Mouse (Mus musculus) embryonic facial prominence, embryonic 13.5 days (tissue): ENCODE measurements around the gene Glrb. TPM values are rescaled to one million over a fixed set of nuclear protein-coding genes. Genes with fewer than 3 reads are reported as not detected.

Source experiments
- ATAC-seq: fragments of 200-750 bp; cut with Nextera tagmentation; 2 replicates; pipeline ENCODE4 v1.8.0; 2017; ENCODE audit warnings: low read depth; ENCODE audit not compliant: insufficient number of reproducible peaks, insufficient read depth, low FRiP score, low TSS enrichment
- H3K27ac ChIP-seq: fragments of 300-500 bp; sonication (generic); 2 replicates; pipeline ENCODE4 v1.5.1; 2015; ENCODE audit warnings: moderate library complexity, mild to moderate bottlenecking, inconsistent platforms
- H3K27me3 ChIP-seq: fragments of 300-500 bp; sonication (generic); 2 replicates; pipeline ENCODE4 v1.6.1; 2015; ENCODE audit warnings: mild to moderate bottlenecking, inconsistent platforms
- H3K36me3 ChIP-seq: fragments of 300-500 bp; sonication (generic); 2 replicates; pipeline ENCODE4 v1.6.1; 2015; ENCODE audit warnings: mild to moderate bottlenecking, inconsistent platforms
- H3K4me1 ChIP-seq: fragments of 300-500 bp; sonication (generic); 2 replicates; pipeline ENCODE4 v1.6.1; 2015; ENCODE audit warnings: inconsistent platforms
- H3K4me2 ChIP-seq: fragments of 300-500 bp; sonication (generic); 2 replicates; pipeline ENCODE4 v1.6.1; 2015; ENCODE audit warnings: moderate library complexity, mild to moderate bottlenecking, inconsistent platforms
- H3K4me3 ChIP-seq: fragments of 300-500 bp; sonication (generic); 2 replicates; pipeline ENCODE4 v1.5.1; 2015; ENCODE audit warnings: mild to moderate bottlenecking, inconsistent platforms
- H3K9ac ChIP-seq: fragments of 300-500 bp; sonication (generic); 2 replicates; pipeline ENCODE4 v1.6.1; 2015; ENCODE audit warnings: mild to moderate bottlenecking, inconsistent platforms
- H3K9me3 ChIP-seq: fragments of 300-500 bp; sonication (generic); 2 replicates; pipeline ENCODE4 v1.6.1; 2016; ENCODE audit warnings: inconsistent platforms
- WGBS: fragments of 180-500 bp; shearing (Covaris S2); methylation state at CpG from one replicate; pipeline ENCODE4 v1.1.7; 2015; ENCODE audit warnings: mixed read lengths; 5-methylcytosine and 5-hydroxymethylcytosine counted together
- polyA plus RNA-seq: library from polyadenylated mRNA; unstranded; fragments of >200 nt; fragmentation: Nextera tagmentation; extraction: Ambion mirVana; gene quantifications from 2 replicates; pipeline ENCODE4 v1.2.1, GENCODE M21; 2015

Gene Glrb
- polyA plus RNA-seq, result 10.6 and 10.9 TPM in 2 replicates

DNA sequence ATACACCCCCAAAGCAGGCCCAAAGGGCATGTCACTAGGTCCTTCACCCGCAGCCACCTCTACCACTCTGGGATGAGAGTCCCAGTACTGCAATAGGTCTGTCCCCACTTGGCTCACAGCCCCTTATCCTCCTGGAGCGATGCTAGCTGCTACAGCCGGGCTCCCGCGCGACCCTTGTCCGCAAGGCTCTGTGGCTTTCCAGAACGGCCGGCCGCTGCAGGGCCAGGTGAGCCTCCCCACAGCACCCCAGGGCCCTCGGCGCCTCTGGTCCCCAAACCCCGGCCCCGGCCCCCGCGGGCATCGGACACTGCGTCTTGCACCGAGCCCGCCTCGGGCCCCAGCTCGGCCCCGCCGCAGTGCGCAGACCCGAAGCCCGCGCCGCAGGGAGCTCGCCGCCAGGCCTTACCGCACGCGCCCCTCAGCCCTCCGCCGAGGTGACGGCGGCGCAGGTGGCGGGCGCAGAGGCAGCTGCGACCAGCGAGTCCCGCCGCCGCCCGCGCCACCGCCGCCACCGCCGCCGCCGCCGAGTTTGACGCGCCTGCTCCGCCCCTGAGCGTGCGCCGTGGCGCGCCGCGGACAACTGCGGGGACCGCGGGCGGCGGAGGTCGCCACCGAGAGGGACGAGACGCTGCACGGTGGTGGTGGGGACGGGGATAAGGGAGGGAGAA lies at the start of gene Glrb:
TSS of gene Glrb (minus strand) at position 550 of the 668 bp plus-strand sequence.
- peaks cover 5% of the 10 kb centered on the region; the same call in 1 of the 2 replicates for H3K4me1 ChIP-seq
- H3K4me3 ChIP-seq, result peak within 1 kb of the TSS; percentile 67
- peaks cover 5% of the 10 kb centered on the region; the same call in 1 of the 2 replicates for H3K27me3 ChIP-seq
- no peaks in the 10 kb centered on the region for H3K36me3 ChIP-seq
- no peak within 1 kb of the TSS for H3K27ac ChIP-seq
- peak; percentile 74 for ATAC-seq
- H3K9ac ChIP-seq, result peak within 1 kb of the TSS; percentile 85
- H3K9me3 ChIP-seq, result no peaks in the 10 kb centered on the region
- under 1% methylated on average over 61 of the region's 76 CpGs for WGBS
- peak within 1 kb of the TSS; percentile 95 for H3K4me2 ChIP-seq

DNA sequence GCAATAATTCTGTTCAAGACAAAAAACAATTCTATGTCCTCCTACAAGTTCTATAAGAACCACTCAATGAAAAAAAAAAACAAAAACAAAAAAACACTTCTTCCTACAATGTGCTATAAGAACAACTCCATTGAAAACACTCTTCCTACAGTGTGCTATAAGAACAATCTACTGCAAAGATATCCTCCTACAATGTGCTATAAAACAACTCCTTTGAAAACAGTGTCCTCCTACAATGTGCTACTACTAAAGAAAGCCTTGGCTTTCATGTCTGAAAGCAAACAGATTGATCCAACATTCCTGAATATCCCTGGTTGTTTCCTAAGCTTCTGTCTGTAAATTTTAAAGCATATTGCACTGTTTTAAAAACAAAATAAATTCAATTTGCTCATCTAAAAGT lies 46.5 kb upstream of the Glrb start:
- Histone ChIP-seq H3K4me3 (no peak overlapping the region), H3K27ac (no peak overlapping the region), H3K36me3 (no peaks in the 10 kb centered on the region), H3K27me3 (no peaks in the 10 kb centered on the region), H3K4me1 (no peaks in the 10 kb centered on the region), H3K9ac (no peak overlapping the region), H3K4me2 (no peak overlapping the region), H3K9me3 (no peaks in the 10 kb centered on the region)
- no peak for ATAC-seq

DNA sequence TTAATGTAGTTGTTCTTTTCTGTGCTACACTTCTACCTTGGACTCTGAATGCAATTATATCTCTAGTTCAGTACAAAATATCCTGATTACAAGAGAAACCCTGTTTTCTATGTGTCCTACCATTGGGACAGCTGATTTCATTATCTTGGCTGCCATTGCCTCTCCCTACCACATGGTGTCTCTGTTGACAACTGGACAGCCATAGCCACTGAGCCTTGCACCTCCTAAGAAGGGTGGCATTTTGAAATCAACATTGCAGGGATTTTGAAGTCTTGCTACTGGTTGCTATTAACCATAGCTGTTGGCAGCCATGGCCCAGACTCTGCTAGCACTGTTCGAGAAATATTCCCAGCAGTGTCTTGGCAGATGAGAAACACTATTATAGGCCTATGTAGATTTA lies 45.1 kb upstream of the Glrb start:
- 24% methylated on average over 1 of the region's 1 CpGs for WGBS
- H3K9me3 ChIP-seq, result no peaks in the 10 kb centered on the region
- H3K4me3 ChIP-seq, result no peak overlapping the region
- ATAC-seq, result no peak
- H3K4me1 ChIP-seq, result no peaks in the 10 kb centered on the region
- H3K9ac ChIP-seq, result no peak overlapping the region
- no peaks in the 10 kb centered on the region for H3K36me3 ChIP-seq
- H3K27ac ChIP-seq, result no peak overlapping the region
- no peaks in the 10 kb centered on the region for H3K27me3 ChIP-seq
- no peak overlapping the region for H3K4me2 ChIP-seq

DNA sequence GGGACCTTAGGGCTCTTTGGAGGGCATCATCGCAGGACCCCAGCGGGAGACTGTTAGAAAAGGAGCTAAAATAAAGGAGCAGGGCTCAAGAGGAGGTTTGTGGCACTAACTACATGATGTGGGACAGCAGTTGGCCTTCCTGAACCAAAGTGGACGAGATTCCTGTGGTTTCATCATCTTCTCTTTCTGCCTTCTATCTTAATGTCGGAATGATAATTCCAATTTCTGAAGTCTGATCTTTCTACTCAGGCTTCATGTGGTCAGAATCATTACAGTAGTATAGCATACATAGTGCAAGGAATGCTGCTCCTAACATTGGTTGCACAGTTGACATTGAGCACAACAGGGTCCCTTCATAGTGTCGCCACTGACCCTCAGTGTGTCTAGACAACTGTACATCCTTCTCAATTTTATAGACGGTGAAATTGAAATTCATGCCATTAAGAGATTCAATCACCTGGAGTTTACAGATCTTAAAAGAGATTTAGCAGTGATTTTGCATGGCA lies 372 bp upstream of the Glrb start:
- Histone ChIP-seq H3K9ac (peak overlapping the region; percentile 85), H3K27me3 (peaks cover 5% of the 10 kb centered on the region; the same call in 1 of the 2 replicates), H3K4me1 (peaks cover 5% of the 10 kb centered on the region; the same call in 1 of the 2 replicates), H3K4me3 (peak overlapping the region; percentile 67), H3K36me3 (no peaks in the 10 kb centered on the region), H3K9me3 (no peaks in the 10 kb centered on the region), H3K27ac (no peak overlapping the region), H3K4me2 (peak overlapping the region; percentile 95)
- no peak for ATAC-seq
- WGBS, result 19% methylated on average over 6 of the region's 6 CpGs

DNA sequence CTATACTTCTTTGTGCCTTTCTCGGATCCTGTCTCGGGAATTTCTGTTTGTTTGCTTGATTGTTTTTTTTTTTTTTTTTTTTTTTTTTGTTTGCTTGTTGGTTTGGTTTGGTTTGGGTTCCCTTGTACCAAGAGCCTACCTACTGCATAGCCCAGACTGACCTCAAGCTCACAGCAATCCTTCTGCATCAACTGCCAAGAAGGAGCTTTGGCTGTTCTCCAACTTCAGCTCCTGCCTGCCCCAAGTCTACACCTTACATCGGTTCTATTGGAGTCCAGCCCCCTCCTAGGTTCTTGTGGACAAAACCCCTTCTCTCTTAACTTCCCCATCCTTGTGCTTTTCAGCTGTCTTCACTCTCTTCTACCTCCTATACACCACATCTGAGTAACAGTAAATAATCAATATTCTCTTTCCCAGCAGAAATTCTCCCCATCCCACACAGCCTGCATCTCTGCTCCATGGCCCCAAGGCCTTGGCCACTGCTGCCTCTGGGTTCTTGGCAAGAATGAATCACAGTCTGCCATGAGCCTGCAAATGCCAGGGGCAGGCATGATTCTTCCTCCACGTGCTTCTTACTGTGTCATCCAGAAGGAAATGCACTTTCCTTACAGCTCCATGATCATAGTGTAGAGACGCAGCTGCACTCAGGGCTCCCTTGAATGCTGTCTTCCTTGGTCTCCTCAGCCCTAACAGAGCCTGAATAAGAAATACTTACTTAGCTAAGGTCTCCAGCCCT lies 18.5 kb downstream of the Glrb start:
- ATAC-seq, result no peak
- WGBS, result 76% methylated on average over 5 of the region's 5 CpGs
- Histone ChIP-seq H3K4me1 (peaks cover 8% of the 10 kb centered on the region), H3K4me2 (no peak overlapping the region), H3K36me3 (no peaks in the 10 kb centered on the region), H3K27me3 (no peaks in the 10 kb centered on the region), H3K9ac (no peak overlapping the region), H3K4me3 (no peak overlapping the region), H3K9me3 (no peaks in the 10 kb centered on the region), H3K27ac (no peak overlapping the region)

DNA sequence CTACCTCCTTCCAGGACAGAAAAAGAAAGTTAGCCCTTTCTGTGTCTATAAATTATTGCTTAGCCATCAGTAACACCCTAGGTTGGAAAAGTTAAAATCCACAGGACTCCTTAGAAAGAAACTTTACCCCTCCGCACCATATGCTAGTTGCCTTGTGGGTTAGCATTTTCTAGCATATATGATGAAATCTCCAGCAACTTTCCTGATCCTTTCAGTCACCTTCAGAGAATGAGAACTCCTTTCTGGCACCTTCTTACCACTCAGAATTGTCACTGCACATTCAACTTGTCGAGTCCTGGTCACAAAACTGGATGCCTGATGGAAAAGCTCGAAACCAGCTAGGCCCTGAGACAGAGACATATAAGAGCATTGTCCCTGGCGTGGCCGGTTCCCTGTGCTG lies 19.1 kb downstream of the Glrb start:
- Histone ChIP-seq H3K36me3 (no peaks in the 10 kb centered on the region), H3K27ac (no peak overlapping the region), H3K4me3 (no peak overlapping the region), H3K9ac (no peak overlapping the region), H3K9me3 (no peaks in the 10 kb centered on the region), H3K4me2 (no peak overlapping the region), H3K27me3 (no peaks in the 10 kb centered on the region), H3K4me1 (peaks cover 8% of the 10 kb centered on the region)
- 95% methylated on average over 5 of the region's 5 CpGs for WGBS
- ATAC-seq, result no peak

DNA sequence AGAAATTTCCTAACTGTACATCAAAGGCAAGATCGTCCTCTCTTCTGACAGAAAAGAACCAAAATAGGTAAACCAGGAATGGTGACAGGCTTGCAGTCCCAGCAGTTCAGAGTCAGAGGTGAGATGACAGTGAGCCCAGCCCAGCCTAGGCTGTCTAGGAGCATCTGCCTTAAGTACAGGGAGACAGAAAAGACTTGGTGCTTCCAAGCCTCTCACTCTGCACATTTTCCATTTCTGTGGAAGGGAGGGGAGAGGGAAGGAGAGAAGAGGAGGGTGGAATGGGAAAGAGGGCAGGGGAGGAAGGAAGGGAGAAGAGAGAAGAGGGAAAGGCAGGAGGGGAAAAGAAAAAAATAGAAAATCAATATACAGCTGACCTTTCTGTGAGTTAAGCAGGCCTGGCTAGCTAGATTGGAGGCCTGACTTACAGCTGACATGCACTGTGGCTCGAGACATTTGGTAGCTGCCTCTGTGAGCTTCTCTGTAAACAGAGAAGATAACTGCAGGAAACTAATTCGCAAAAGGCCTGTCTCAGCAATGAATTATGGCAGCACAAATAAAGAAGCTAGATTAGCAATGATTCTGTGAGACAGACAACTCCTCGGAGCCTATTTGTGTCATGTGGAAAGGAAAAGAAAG lies 20.3 kb downstream of the Glrb start:
- Histone ChIP-seq H3K4me2 (no peak overlapping the region), H3K4me3 (no peak overlapping the region), H3K36me3 (no peaks in the 10 kb centered on the region), H3K4me1 (peaks cover 8% of the 10 kb centered on the region), H3K9me3 (no peaks in the 10 kb centered on the region), H3K27me3 (no peaks in the 10 kb centered on the region), H3K27ac (peak overlapping the region; percentile 36), H3K9ac (0 out of 2 replicates have a peak overlapping the region, but pooled peaks have one; percentile 36)
- no peak for ATAC-seq
- WGBS, result 37% methylated on average over 4 of the region's 4 CpGs

DNA sequence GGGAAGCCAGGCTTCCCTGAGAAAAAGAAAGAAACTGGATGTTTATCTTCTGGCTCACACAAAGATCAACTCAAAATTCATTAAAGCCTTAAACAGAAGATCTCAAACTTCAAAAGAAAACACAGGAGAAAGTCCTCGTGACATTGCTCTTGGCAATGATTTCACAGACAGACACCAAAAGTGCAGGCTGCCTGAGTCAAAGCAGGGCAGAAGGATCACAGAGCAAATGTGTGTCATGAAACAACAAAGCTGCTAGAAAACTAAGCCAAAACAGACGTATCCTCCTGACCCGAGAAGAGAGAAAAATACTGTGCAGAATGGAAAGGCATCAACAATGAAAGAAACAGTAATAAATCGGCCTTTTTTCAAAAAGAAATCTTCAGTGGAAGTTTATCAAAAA lies 22.4 kb downstream of the Glrb start:
- Histone ChIP-seq H3K4me1 (peaks cover 8% of the 10 kb centered on the region), H3K36me3 (no peaks in the 10 kb centered on the region), H3K9me3 (no peaks in the 10 kb centered on the region), H3K27ac (no peak overlapping the region), H3K4me3 (no peak overlapping the region), H3K9ac (no peak overlapping the region), H3K27me3 (no peaks in the 10 kb centered on the region), H3K4me2 (no peak overlapping the region)
- WGBS, result 26% methylated on average over 4 of the region's 4 CpGs
- ATAC-seq, result no peak

DNA sequence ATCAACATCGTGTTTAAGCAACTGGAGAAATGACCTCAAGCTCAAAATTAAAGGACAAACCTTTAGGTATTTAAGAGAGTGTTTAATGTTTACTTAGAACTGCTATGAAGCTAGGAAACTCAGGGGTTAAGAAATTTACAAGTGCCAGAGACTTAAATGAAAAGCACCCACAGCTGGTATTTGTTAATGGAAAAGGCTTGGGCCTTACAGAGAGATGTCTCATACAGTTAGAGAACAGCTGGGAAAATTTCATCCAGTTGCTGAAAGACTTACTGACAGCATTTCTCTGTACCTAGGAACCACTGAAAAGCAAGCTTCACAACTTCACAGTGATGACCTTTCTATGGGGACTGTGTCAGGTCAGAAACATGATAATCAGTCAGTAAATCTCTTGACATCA lies 28.3 kb downstream of the Glrb start:
- no peak for ATAC-seq
- 45% methylated on average over 1 of the region's 1 CpGs for WGBS
- H3K27ac ChIP-seq, result no peak overlapping the region

DNA sequence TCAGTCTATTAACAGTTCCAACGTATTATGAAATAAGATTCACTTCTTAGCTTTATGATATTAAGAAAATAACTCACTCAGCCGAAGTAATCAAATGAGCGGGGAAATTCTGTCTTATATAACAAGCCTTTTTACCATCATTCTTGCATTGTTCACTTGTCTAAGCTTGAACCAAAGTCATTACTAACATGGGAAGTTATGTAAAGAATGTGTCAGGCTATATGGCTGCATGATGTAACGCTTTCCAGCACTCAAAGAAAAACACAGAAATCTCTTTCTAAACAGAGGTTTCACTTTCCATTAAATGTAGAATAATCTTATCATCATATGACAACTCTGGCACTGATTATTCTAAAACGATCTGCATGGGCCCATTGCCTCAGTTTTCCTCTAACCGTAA lies 29.9 kb downstream of the Glrb start:
- H3K4me2 ChIP-seq, result no peak overlapping the region
- 50% methylated on average over 6 of the region's 6 CpGs for WGBS
- H3K27ac ChIP-seq, result no peak overlapping the region
- H3K4me1 ChIP-seq, result peaks cover 5% of the 10 kb centered on the region; the same call in 1 of the 2 replicates
- no peak overlapping the region for H3K4me3 ChIP-seq
- no peak overlapping the region for H3K9ac ChIP-seq
- H3K9me3 ChIP-seq, result no peaks in the 10 kb centered on the region
- no peaks in the 10 kb centered on the region for H3K27me3 ChIP-seq
- H3K36me3 ChIP-seq, result no peaks in the 10 kb centered on the region
- ATAC-seq, result no peak

More for the DNA sequence above, 28.3 kb downstream of the Glrb start:
- no peak overlapping the region for H3K4me2 ChIP-seq
- no peaks in the 10 kb centered on the region for H3K9me3 ChIP-seq
- no peaks in the 10 kb centered on the region for H3K27me3 ChIP-seq
- no peaks in the 10 kb centered on the region for H3K36me3 ChIP-seq
- no peak overlapping the region for H3K4me3 ChIP-seq
- H3K9ac ChIP-seq, result no peak overlapping the region
- H3K4me1 ChIP-seq, result 0 out of 2 replicates have a peak, but pooled peaks cover 3% of the 10 kb centered on the region

DNA sequence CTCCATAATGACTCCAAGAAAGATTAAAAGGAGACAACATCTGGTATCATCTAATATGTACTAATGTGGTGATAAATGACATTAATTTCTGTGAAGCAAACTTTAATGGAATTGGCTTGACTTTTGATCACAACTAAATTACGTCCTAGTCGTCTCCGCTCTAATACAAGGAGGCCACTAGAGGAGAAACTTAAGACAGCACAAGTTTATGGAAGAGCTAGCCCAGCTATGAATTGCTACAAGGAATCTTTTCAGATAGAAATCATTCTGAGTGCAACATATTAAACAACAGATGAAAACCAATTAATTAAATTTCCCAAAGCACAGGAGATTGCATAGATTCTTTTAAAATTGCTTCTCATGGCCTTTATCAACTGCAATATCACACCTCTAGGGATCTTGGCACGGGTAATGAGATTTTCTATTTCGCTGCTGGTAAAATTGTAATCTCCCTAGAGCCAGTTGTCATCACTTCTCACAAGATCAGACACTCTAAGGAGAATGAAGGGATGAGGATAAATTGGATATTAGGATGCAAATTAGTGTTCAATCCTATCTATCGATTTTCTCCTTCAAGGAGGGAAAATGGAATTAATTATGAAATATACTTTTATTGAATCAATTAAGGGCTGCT lies 32.7 kb downstream of the Glrb start:
- WGBS, result 74% methylated on average over 6 of the region's 6 CpGs

More for the DNA sequence above, 32.7 kb downstream of the Glrb start:
- Histone ChIP-seq H3K36me3 (no peaks in the 10 kb centered on the region), H3K4me1 (peaks cover 7% of the 10 kb centered on the region; the same call in 1 of the 2 replicates), H3K9ac (no peak overlapping the region), H3K27me3 (no peaks in the 10 kb centered on the region), H3K4me3 (no peak overlapping the region), H3K27ac (no peak overlapping the region), H3K9me3 (no peaks in the 10 kb centered on the region), H3K4me2 (no peak overlapping the region)
- no peak for ATAC-seq
